Mouse (Mus musculus) stomach, postnatal 0 days (tissue): Measurements from ENCODE around the gene A730071L15Rik. TPM values are rescaled to one million over a fixed set of nuclear protein-coding genes. Genes with fewer than 3 reads are reported as not detected.
A peak's percentile ranks its signal among the peaks of the same experiment; 100 is the strongest.

Experiments used
- ATAC-seq: fragments of 200-750 bp; cut with Nextera tagmentation; 2 replicates; pipeline ENCODE4 v1.8.0; 2017; ENCODE audit not compliant: low FRiP score, low TSS enrichment
- DNase-seq: peaks from one replicate; pipeline ENCODE4 v3.0.0-alpha.2; 2016; ENCODE audit warnings: low spot score
- H3K27ac ChIP-seq: fragments of 300-500 bp; sonication (generic); replicated peaks from 2 replicates; pipeline ENCODE4 v1.5.1; 2014; ENCODE audit warnings: mild to moderate bottlenecking, control low read depth
- H3K27me3 ChIP-seq: fragments of 300-500 bp; sonication (generic); 2 replicates; pipeline ENCODE4 v1.6.1; 2014; ENCODE audit warnings: low read length; ENCODE audit not compliant: control insufficient read depth, insufficient read depth
- H3K36me3 ChIP-seq: fragments of 300-500 bp; sonication (generic); 2 replicates; pipeline ENCODE4 v1.6.1; 2014; ENCODE audit warnings: low read length, mixed read lengths; ENCODE audit not compliant: control insufficient read depth, insufficient read depth
- H3K4me1 ChIP-seq: fragments of 300-500 bp; sonication (generic); replicated peaks from 2 replicates; pipeline ENCODE4 v1.6.1; 2014; ENCODE audit warnings: antibody characterized with exemption; ENCODE audit not compliant: control insufficient read depth, insufficient read depth
- H3K4me2 ChIP-seq: fragments of 300-500 bp; sonication (generic); replicated peaks from 2 replicates; pipeline ENCODE4 v1.6.1; 2014; ENCODE audit warnings: low read depth, mild to moderate bottlenecking, control low read depth, moderate library complexity
- H3K4me3 ChIP-seq: fragments of 300-500 bp; sonication (generic); 2 replicates; pipeline ENCODE4 v1.5.1; 2014; ENCODE audit warnings: low read depth, low read length, control low read depth
- H3K9ac ChIP-seq: fragments of 300-500 bp; sonication (generic); 2 replicates; pipeline ENCODE4 v1.6.1; 2014; ENCODE audit warnings: mild to moderate bottlenecking, low read length, control low read depth, mixed read lengths
- H3K9me3 ChIP-seq: fragments of 300-500 bp; sonication (generic); 2 replicates; pipeline ENCODE4 v1.6.1; 2016; ENCODE audit warnings: low read length; ENCODE audit not compliant: control insufficient read depth
- CTCF ChIP-seq: IDR thresholded peaks from 2 replicates; pipeline ENCODE4 v1.5.1; 2016; ENCODE audit warnings: antibody characterized with exemption, low read depth, mild to moderate bottlenecking, moderate library complexity
- EP300 ChIP-seq: optimal IDR thresholded peaks from 2 replicates; pipeline ENCODE3; 2016; ENCODE audit warnings: antibody characterized with exemption
- WGBS: fragments of 180-500 bp; shearing (Covaris S2); extraction: QIAGEN DNeasy Blood & Tissue Kit; methylation state at CpG from one replicate; pipeline ENCODE4 v1.1.7; 2014; 5-methylcytosine and 5-hydroxymethylcytosine counted together
- polyA plus RNA-seq: library from polyadenylated mRNA; unstranded; fragments of >200 nt; fragmentation: Nextera tagmentation; extraction: Ambion mirVana; gene quantifications from 2 replicates; pipeline ENCODE4 v1.2.1, GENCODE M21; 2015

The A730071L15Rik gene
- polyA plus RNA-seq, 1 experiment from 2014 or later: 0.27 TPM

DNA sequence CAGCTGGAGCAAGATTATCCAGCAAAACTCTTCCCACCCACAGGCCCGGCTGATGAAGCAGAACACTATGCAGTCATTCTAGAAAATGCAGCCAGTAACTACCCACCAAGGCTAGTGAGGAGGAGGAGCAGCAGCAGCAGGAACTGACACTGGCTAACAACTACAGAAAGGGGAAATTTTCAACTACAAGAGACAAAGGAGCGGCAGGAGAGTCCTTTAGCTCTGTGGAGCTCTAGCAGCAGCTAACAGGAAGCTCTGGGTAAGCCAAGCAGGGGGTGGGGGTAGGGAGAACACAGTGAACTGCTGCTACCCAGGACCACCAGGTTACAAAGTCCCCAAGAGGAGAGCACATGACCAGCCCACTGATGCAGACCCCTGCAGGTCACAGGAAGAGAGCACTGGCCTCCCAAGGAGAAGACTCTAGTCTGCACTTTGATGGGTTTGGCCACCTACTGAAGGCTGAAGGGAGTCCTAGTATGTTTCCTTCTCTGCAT lies 21.1 kb upstream of the A730071L15Rik start:
- no peak overlapping the region for H3K4me3 ChIP-seq
- WGBS: 23% methylated on average over 2 of the region's 2 CpGs
- H3K4me2 ChIP-seq: no peak overlapping the region
- no peaks in the 10 kb centered on the region for H3K9me3 ChIP-seq
- peak overlapping the region; percentile 23; the same call in 1 of the 2 replicates for H3K9ac ChIP-seq
- no peak for TF ChIP-seq EP300
- no peak for TF ChIP-seq CTCF
- no peaks in the 10 kb centered on the region for H3K36me3 ChIP-seq
- peaks cover 10% of the 10 kb centered on the region for H3K4me1 ChIP-seq
- DNase-seq: no peak
- H3K27me3 ChIP-seq: no peaks in the 10 kb centered on the region
- ATAC-seq: 0 out of 2 replicates have a peak, but pooled peaks have one; percentile 15
- H3K27ac ChIP-seq: peak overlapping the region; percentile 40

DNA sequence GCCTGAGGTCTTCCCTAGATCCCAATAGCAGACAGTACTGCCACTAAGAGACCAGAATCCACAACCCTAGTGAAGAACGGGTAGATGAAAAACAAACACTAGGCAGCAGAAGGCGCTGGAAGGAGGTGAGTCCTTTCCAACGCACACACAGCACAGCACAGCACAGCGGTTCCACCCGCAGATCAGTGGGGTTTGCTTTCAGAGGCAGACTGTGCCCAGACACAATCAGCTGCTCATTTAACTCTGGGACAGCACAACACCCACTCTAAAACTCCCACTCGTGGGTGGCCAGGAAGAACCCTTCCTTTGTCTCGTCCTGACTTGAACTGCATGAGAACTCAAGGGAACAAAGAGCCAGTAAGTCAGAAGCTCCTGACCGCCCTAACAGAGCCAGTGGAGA lies 20.6 kb upstream of the A730071L15Rik start:
- no peak for TF ChIP-seq EP300
- TF ChIP-seq CTCF: no peak
- DNase-seq: no peak
- no peaks in the 10 kb centered on the region for H3K9me3 ChIP-seq
- WGBS: 24% methylated on average over 8 of the region's 8 CpGs
- H3K4me2 ChIP-seq: 0 out of 2 replicates have a peak overlapping the region, but pooled peaks have one; percentile 3
- H3K4me3 ChIP-seq: no peak overlapping the region
- H3K27ac ChIP-seq: peak overlapping the region; percentile 40; the same call in 1 of the 2 replicates
- ATAC-seq: 0 out of 2 replicates have a peak, but pooled peaks have one; percentile 8
- H3K4me1 ChIP-seq: peaks cover 10% of the 10 kb centered on the region
- no peak overlapping the region; the same call in 1 of the 2 replicates for H3K9ac ChIP-seq
- H3K27me3 ChIP-seq: no peaks in the 10 kb centered on the region
- H3K36me3 ChIP-seq: no peaks in the 10 kb centered on the region

- no peak for ATAC-seq
- H3K36me3 ChIP-seq: no peaks in the 10 kb centered on the region
- H3K9me3 ChIP-seq: no peaks in the 10 kb centered on the region
- no peak overlapping the region for H3K4me2 ChIP-seq
- H3K9ac ChIP-seq: no peak overlapping the region
- no peak for DNase-seq
- peaks cover 6% of the 10 kb centered on the region for H3K4me1 ChIP-seq
- H3K27me3 ChIP-seq: no peaks in the 10 kb centered on the region
- H3K4me3 ChIP-seq: no peak overlapping the region
- no peak overlapping the region for H3K27ac ChIP-seq
- WGBS: 69% methylated on average over 6 of the region's 6 CpGs
- TF ChIP-seq CTCF (peak; percentile 37; the same call in 1 of the 2 replicates), EP300 (no peak)
Measured at GRCm38 (mm10) chr11:6180811-6181399, 18.9 kb upstream of the A730071L15Rik start.

DNA sequence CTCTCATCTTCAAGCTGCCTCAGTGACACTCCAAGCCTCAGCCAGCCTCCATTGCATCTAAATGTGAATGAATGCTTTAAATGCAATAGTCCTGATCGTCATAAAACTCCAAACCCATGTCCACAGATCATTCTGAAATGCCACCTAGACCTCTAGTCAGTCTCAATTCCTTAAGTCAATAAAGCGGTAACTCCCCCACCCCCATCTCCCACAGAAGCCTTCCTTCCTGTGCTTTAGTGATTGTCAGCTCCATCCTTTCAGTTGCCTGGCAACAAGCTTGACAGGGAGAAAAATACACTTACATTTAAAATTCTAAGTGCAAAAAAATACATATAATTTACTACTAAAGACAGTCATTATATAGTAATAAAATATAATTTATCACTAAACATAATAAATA lies 16.6 kb upstream of the A730071L15Rik start:
- Histone ChIP-seq H3K4me2 (no peak overlapping the region), H3K4me1 (peaks cover 6% of the 10 kb centered on the region), H3K9ac (no peak overlapping the region), H3K27me3 (no peaks in the 10 kb centered on the region), H3K9me3 (no peaks in the 10 kb centered on the region), H3K4me3 (no peak overlapping the region), H3K27ac (no peak overlapping the region), H3K36me3 (no peaks in the 10 kb centered on the region)
- no peak for TF ChIP-seq EP300
- no peak for ATAC-seq
- WGBS: 78% methylated on average over 2 of the region's 2 CpGs
- no peak for DNase-seq

DNA sequence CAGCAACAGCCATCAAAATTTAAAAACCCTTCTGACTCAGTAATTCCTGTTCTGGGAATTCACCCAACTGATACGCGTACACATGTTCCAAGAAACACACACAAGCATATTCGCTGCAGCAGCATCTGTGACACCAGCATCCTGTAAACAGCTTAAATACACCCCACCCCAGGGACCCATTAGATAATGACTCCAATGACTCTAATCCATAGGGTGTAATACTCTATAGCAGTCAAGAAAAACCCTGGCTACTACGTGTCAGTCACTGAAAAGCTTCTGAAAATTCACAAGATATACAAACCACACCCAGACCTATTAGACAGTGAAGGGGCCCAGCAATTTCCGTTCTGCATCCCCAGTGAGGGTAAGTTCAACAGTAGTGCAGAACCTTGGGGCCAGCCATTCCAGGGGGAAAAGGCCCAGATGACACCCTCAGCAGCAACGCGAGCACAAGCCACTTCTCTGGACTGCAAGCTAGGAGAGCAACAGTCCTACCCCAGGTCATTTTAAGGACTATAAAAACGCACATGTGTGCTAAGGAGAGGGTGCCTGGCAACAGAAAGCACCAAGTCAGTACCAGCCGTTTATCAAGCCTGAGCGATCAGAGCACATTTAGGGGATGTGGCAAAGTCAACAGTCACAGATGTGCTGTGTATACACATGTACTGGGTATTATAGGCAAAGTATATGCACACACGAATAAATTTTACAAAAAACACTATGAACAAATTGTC lies 15.5 kb upstream of the A730071L15Rik start:
- no peak overlapping the region for H3K4me2 ChIP-seq
- no peaks in the 10 kb centered on the region for H3K36me3 ChIP-seq
- DNase-seq (no peak), ATAC-seq (no peak)
- no peak overlapping the region for H3K4me3 ChIP-seq
- no peaks in the 10 kb centered on the region for H3K27me3 ChIP-seq
- TF ChIP-seq CTCF (no peak), EP300 (no peak)
- H3K9me3 ChIP-seq: no peaks in the 10 kb centered on the region
- H3K9ac ChIP-seq: no peak overlapping the region; the same call in 1 of the 2 replicates
- 38% methylated on average over 11 of the region's 11 CpGs for WGBS
- H3K4me1 ChIP-seq: no peaks in the 10 kb centered on the region
- H3K27ac ChIP-seq: no peak overlapping the region

DNA sequence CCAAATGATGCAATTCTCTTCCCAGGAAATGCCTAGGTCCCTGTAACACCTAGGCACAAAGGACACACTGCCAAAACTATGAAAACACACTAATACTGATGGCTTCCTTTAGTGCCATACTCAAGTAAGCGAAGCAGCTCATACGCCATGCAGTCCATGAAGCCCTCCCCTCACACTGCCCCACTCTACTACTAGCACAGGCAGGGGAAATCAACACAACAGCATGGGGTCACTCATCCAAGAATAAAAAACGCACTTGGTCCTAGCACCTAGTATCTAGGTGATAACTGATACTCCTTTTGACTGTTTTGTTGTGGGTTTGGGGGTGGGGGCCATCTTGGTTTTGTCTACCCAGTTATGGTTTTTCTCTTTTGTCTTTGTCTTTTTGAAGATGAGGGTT lies 12.4 kb upstream of the A730071L15Rik start:
- Histone ChIP-seq H3K4me3 (no peak overlapping the region), H3K27me3 (no peaks in the 10 kb centered on the region), H3K9me3 (no peaks in the 10 kb centered on the region), H3K9ac (no peak overlapping the region), H3K4me2 (no peak overlapping the region), H3K27ac (no peak overlapping the region), H3K4me1 (no peaks in the 10 kb centered on the region), H3K36me3 (no peaks in the 10 kb centered on the region)
- WGBS: 87% methylated on average over 3 of the region's 3 CpGs
- DNase-seq (no peak), ATAC-seq (no peak)
- no peak for TF ChIP-seq CTCF
- no peak for TF ChIP-seq EP300
